Mouse (Mus musculus): Measurements from ENCODE around the gene Nudt7. TPM values are rescaled to one million over a fixed set of nuclear protein-coding genes. Genes with fewer than 3 reads are reported as not detected.

Gene Nudt7
- polyA plus RNA-seq, 2 experiments: 10.7 to 14.5 TPM

- ATAC-seq (ENCODE audit: low FRiP score, low read depth): no peak
- no peaks in the 10 kb centered on the region for H3K9me3 ChIP-seq (ENCODE audit: control insufficient read depth, low read length)
- H3K4me3 ChIP-seq (replicated peaks; ENCODE audit: low read length): no peak overlapping the region
- no peaks in the 10 kb centered on the region for H3K27me3 ChIP-seq (ENCODE audit: control insufficient read depth, insufficient read depth, low read length)
- H3K4me1 ChIP-seq (ENCODE audit: control insufficient read depth, insufficient read depth, low read length): no peaks in the 10 kb centered on the region
- no peaks in the 10 kb centered on the region for H3K36me3 ChIP-seq (ENCODE audit: control insufficient read depth, insufficient read depth, low read length)
- no peak for DNase-seq (ENCODE audit: low spot score)
- no peak for TF ChIP-seq POLR2A (IDR thresholded peaks at IDR 0.05; ENCODE audit: borderline replicate concordance, extremely low read depth, insufficient read depth, insufficient read length)
- H3K27ac ChIP-seq (replicated peaks; ENCODE audit: low read depth, low read length): no peak overlapping the region
- no peak overlapping the region for H3K4me2 ChIP-seq (replicated peaks; ENCODE audit: low read depth, low read length, severe bottlenecking)
- H3K9ac ChIP-seq (ENCODE audit: low read depth, low read length, severe bottlenecking): no peak overlapping the region
Observed at GRCm38 (mm10) chr8:114142199-114142598, 8.8 kb downstream of the Nudt7 start.

- H3K9me3 ChIP-seq (ENCODE audit: control insufficient read depth, low read length): no peaks in the 10 kb centered on the region; the same call in 1 of the 2 replicates
- DNase-seq (ENCODE audit: low spot score) (no peak), ATAC-seq (ENCODE audit: low FRiP score, low read depth) (no peak)
- H3K27me3 ChIP-seq (ENCODE audit: control insufficient read depth, insufficient read depth, low read length): no peaks in the 10 kb centered on the region
- no peak for TF ChIP-seq POLR2A (IDR thresholded peaks at IDR 0.05; ENCODE audit: borderline replicate concordance, extremely low read depth, insufficient read depth, insufficient read length)
- H3K27ac ChIP-seq (replicated peaks; ENCODE audit: low read depth, low read length): no peak overlapping the region
- 77% methylated on average over 4 of the region's 4 CpGs for WGBS
- no peak overlapping the region for H3K4me2 ChIP-seq (replicated peaks; ENCODE audit: low read depth, low read length, severe bottlenecking)
- H3K9ac ChIP-seq (ENCODE audit: low read depth, low read length, severe bottlenecking): no peak overlapping the region
- no peak overlapping the region for H3K4me3 ChIP-seq (replicated peaks; ENCODE audit: low read length)
- H3K4me1 ChIP-seq (ENCODE audit: control insufficient read depth, insufficient read depth, low read length): no peaks in the 10 kb centered on the region
- no peaks in the 10 kb centered on the region for H3K36me3 ChIP-seq (ENCODE audit: control insufficient read depth, insufficient read depth, low read length)
Observed at GRCm38 (mm10) chr8:114143645-114144290, 10.4 kb downstream of the Nudt7 start.

- Histone ChIP-seq H3K27me3 (ENCODE audit: control insufficient read depth, insufficient read depth, low read length) (no peaks in the 10 kb centered on the region), H3K4me3 (replicated peaks; ENCODE audit: low read length) (no peak overlapping the region), H3K4me2 (replicated peaks; ENCODE audit: low read depth, low read length, severe bottlenecking) (no peak overlapping the region), H3K9ac (ENCODE audit: low read depth, low read length, severe bottlenecking) (no peak overlapping the region), H3K27ac (replicated peaks; ENCODE audit: low read depth, low read length) (no peak overlapping the region), H3K36me3 (ENCODE audit: control insufficient read depth, insufficient read depth, low read length) (no peaks in the 10 kb centered on the region; the same call in 1 of the 2 replicates), H3K4me1 (ENCODE audit: control insufficient read depth, insufficient read depth, low read length) (peaks cover 3% of the 10 kb centered on the region; the same call in 1 of the 2 replicates), H3K9me3 (ENCODE audit: control insufficient read depth, low read length) (no peaks in the 10 kb centered on the region; the same call in 1 of the 2 replicates)
- WGBS: 39% methylated on average over 6 of the region's 6 CpGs
- ATAC-seq (ENCODE audit: low FRiP score, low read depth) (no peak), DNase-seq (ENCODE audit: low spot score) (no peak)
- no peak for TF ChIP-seq POLR2A (IDR thresholded peaks at IDR 0.05; ENCODE audit: borderline replicate concordance, extremely low read depth, insufficient read depth, insufficient read length)
Observed at GRCm38 (mm10) chr8:114153311-114154045, 20.1 kb downstream of the Nudt7 start.

- DNase-seq (ENCODE audit: low spot score) (no peak), ATAC-seq (ENCODE audit: low FRiP score, low read depth) (no peak)
- TF ChIP-seq POLR2A (IDR thresholded peaks at IDR 0.05; ENCODE audit: borderline replicate concordance, extremely low read depth, insufficient read depth, insufficient read length): no peak
- Histone ChIP-seq H3K4me2 (replicated peaks; ENCODE audit: low read depth, low read length, severe bottlenecking) (no peak overlapping the region), H3K27ac (replicated peaks; ENCODE audit: low read depth, low read length) (no peak overlapping the region), H3K9me3 (ENCODE audit: control insufficient read depth, low read length) (no peaks in the 10 kb centered on the region), H3K36me3 (ENCODE audit: control insufficient read depth, insufficient read depth, low read length) (no peaks in the 10 kb centered on the region; the same call in 1 of the 2 replicates), H3K9ac (ENCODE audit: low read depth, low read length, severe bottlenecking) (no peak overlapping the region), H3K27me3 (ENCODE audit: control insufficient read depth, insufficient read depth, low read length) (no peaks in the 10 kb centered on the region), H3K4me3 (replicated peaks; ENCODE audit: low read length) (no peak overlapping the region), H3K4me1 (ENCODE audit: control insufficient read depth, insufficient read depth, low read length) (peaks cover 3% of the 10 kb centered on the region; the same call in 1 of the 2 replicates)
- WGBS: 40% methylated on average over 2 of the region's 2 CpGs
Observed at GRCm38 (mm10) chr8:114158586-114158985, 25.2 kb downstream of the Nudt7 start.

GRCm38 (mm10) chr8:114159666-114160065 is 26.3 kb downstream of the Nudt7 start:
- no peaks in the 10 kb centered on the region for H3K9me3 ChIP-seq (ENCODE audit: control insufficient read depth, low read length)
- no peak overlapping the region for H3K4me3 ChIP-seq (replicated peaks; ENCODE audit: low read length)
- no peak overlapping the region for H3K4me2 ChIP-seq (replicated peaks; ENCODE audit: low read depth, low read length, severe bottlenecking)
- H3K27me3 ChIP-seq (ENCODE audit: control insufficient read depth, insufficient read depth, low read length): no peaks in the 10 kb centered on the region
- TF ChIP-seq POLR2A (IDR thresholded peaks at IDR 0.05; ENCODE audit: borderline replicate concordance, extremely low read depth, insufficient read depth, insufficient read length): no peak
- H3K27ac ChIP-seq (replicated peaks; ENCODE audit: low read depth, low read length): no peak overlapping the region
- DNase-seq (ENCODE audit: low spot score) (no peak), ATAC-seq (ENCODE audit: low FRiP score, low read depth) (no peak)
- 53% methylated on average over 3 of the region's 3 CpGs for WGBS
- H3K36me3 ChIP-seq (ENCODE audit: control insufficient read depth, insufficient read depth, low read length): no peaks in the 10 kb centered on the region
- H3K4me1 ChIP-seq (ENCODE audit: control insufficient read depth, insufficient read depth, low read length): no peaks in the 10 kb centered on the region; the same call in 1 of the 2 replicates
- H3K9ac ChIP-seq (ENCODE audit: low read depth, low read length, severe bottlenecking): no peak overlapping the region
